Mouse (Mus musculus) thymus, postnatal 25 days (tissue): Measurements from ENCODE around the gene Dbndd1.
"Not testable (repeated sequence)": the region's sequence is repeated elsewhere in the genome, so short reads cannot be mapped to it uniquely, and the experiment has no call there.

Experiments
- DNase-seq: peaks from one replicate; pipeline ENCODE4 v3.0.0; 2022

Dbndd1 gene

GRCm38 (mm10) chr8:123491280-123492075 is 23.8 kb downstream of the Dbndd1 start:
- no peak for DNase-seq

- peak; percentile 18 for DNase-seq
These were observed 32.6 kb downstream of the Dbndd1 start for GRCm38 (mm10) chr8:123482627-123483026.

GRCm38 (mm10) chr8:123478456-123479218 is 36.6 kb downstream of the Dbndd1 start:
- DNase-seq: no peak

GRCm38 (mm10) chr8:123477737-123478258 is 37.5 kb downstream of the Dbndd1 start, which contains the start of gene Afg3l1:
TSS of gene Afg3l1 (plus strand) at chr8:123477903.
- peak; percentile 94 for DNase-seq

GRCm38 (mm10) chr8:123476911-123477736 is 38.1 kb downstream of the Dbndd1 start:
- peak; percentile 3 for DNase-seq

- DNase-seq: not testable (repeated sequence)
These were observed 40.7 kb downstream of the Dbndd1 start for GRCm38 (mm10) chr8:123474549-123474948.

- not testable (repeated sequence) for DNase-seq
These were observed 42.3 kb downstream of the Dbndd1 start for GRCm38 (mm10) chr8:123472991-123473390.

- no peak for DNase-seq
These were observed 47.8 kb downstream of the Dbndd1 start for GRCm38 (mm10) chr8:123467476-123467875.

- no peak for DNase-seq
These were observed 51.6 kb downstream of the Dbndd1 start for GRCm38 (mm10) chr8:123463651-123464050.
